Mouse (Mus musculus) embryonic stem cell, embryonic (primary cell): ENCODE data around the gene 4930442H23Rik.

Source experiments
- CTCF ChIA-PET, 4 experiments: fragments of 300-600 bp in 2 of 4; fragments of 350-600 bp in 2 of 4; sonication (Branson Sonifier 250); formaldehyde crosslinking; loops; one replicate each; lab custom pipeline; 2022; ENCODE audit warnings: inconsistent platforms in 2 of 4; lab: Charles Lee
- POLR2A ChIA-PET, 4 experiments: fragments of 300-600 bp in 2 of 4; fragments of 350-600 bp in 2 of 4; sonication (Branson Sonifier 250); formaldehyde crosslinking; loops; one replicate each; lab custom pipeline; 2022; ENCODE audit warnings: antibody characterized with exemption in 4 of 4, inconsistent platforms in 1 of 4; lab: Charles Lee

The 4930442H23Rik gene

GRCm38 (mm10) chr10:81175936-81176465 lies 7.6 kb downstream of the 4930442H23Rik start:
- CTCF ChIA-PET: interaction anchor here in 3 of 4 experiments (0.5 to 2.1 kb wide), 20 partner anchors 9 to 656 kb away, joined by 3 to 11 read pairs (median 3); partner anchors contain the start of genes Gng7 (in 1 of the 3), Pias4 (in 1 of the 3), Pip5k1c (in 1 of the 3) and Sgta (in 1 of the 3)
- POLR2A ChIA-PET: interaction anchor here (0.5 to 9.9 kb wide), 173 partner anchors 8 to 1004 kb away, joined by 3 to 189 read pairs (median 4); partner anchors contain the start of genes Gng7 (in 3 of the 4), Map2k2 (in 3 of the 4), Pias4 (in 3 of the 4) and Thop1 (in 3 of the 4)

GRCm38 (mm10) chr10:81175345-81175701 lies 8.3 kb downstream of the 4930442H23Rik start:
- ChIA-PET CTCF (interaction anchor here in 3 of 4 experiments (0.6 to 2.1 kb wide), 9 partner anchors 17 to 246 kb away, joined by 3 to 11 read pairs (median 3); partner anchors contain the start of genes Gng7 (in 1 of the 3) and Pip5k1c (in 1 of the 3)), POLR2A (interaction anchor here (0.6 to 9.9 kb wide), 50 partner anchors 8 to 1003 kb away, joined by 3 to 189 read pairs (median 8); partner anchors contain the start of genes Gadd45b (in 2 of the 4), Gng7 (in 2 of the 4), Thop1 (in 2 of the 4) and 1600002K03Rik (in 1 of the 4))

GRCm38 (mm10) chr10:81174617-81175344 lies 8.9 kb downstream of the 4930442H23Rik start:
- CTCF ChIA-PET: interaction anchor here in 3 of 4 experiments (0.6 to 2.1 kb wide), 11 partner anchors 14 to 351 kb away, joined by 3 to 11 read pairs (median 3); partner anchors contain the start of genes Map2k2 (in 1 of the 3) and Pip5k1c (in 1 of the 3)

GRCm38 (mm10) chr10:81173132-81173531 lies 10.5 kb downstream of the 4930442H23Rik start:
- CTCF ChIA-PET: interaction anchor here in 2 of 4 experiments (0.6 to 1.3 kb wide), 7 partner anchors 11 to 174 kb away, joined by 3 to 5 read pairs (median 3); no protein-coding TSS in a partner anchor

More at GRCm38 (mm10) chr10:81174617-81175344, 8.9 kb downstream of the 4930442H23Rik start:
- POLR2A ChIA-PET: interaction anchor here (0.6 to 9.9 kb wide), 48 partner anchors 7 to 1003 kb away, joined by 3 to 189 read pairs (median 6); partner anchors contain the start of genes Gadd45b (in 2 of the 4), Map2k2 (in 2 of the 4), Thop1 (in 2 of the 4) and 1600002K03Rik (in 1 of the 4)

GRCm38 (mm10) chr10:81169411-81169900 lies 14.2 kb downstream of the 4930442H23Rik start:
- ChIA-PET POLR2A (interaction anchor here (0.5 to 9.8 kb wide), 33 partner anchors 9 to 1241 kb away, joined by 3 to 104 read pairs (median 4); partner anchors contain the start of genes Map2k2 (in 2 of the 4), Sgta (in 2 of the 4) and Eef2 (in 1 of the 4)), CTCF (interaction anchor here (0.6 to 1.1 kb wide), 8 partner anchors 10 to 579 kb away, joined by 3 to 4 read pairs (median 3); partner anchors contain the start of gene Abhd17a (in 1 of the 4))

More at GRCm38 (mm10) chr10:81173132-81173531, 10.5 kb downstream of the 4930442H23Rik start:
- POLR2A ChIA-PET: interaction anchor here in 3 of 4 experiments (0.6 to 9.9 kb wide), 19 partner anchors 10 to 243 kb away, joined by 3 to 189 read pairs (median 4); partner anchors contain the start of genes Gadd45b (in 1 of the 3), Gng7 (in 1 of the 3), Map2k2 (in 1 of the 3) and Thop1 (in 1 of the 3)

GRCm38 (mm10) chr10:81168521-81169244 lies 15.0 kb downstream of the 4930442H23Rik start:
- POLR2A ChIA-PET: interaction anchor here in 2 of 4 experiments (0.9 to 9.8 kb wide), 24 partner anchors 7 to 492 kb away, joined by 3 to 104 read pairs (median 5); partner anchors contain the start of genes Eef2 (in 2 of the 2) and Map2k2 (in 2 of the 2)
- CTCF ChIA-PET: interaction anchor here in 2 of 4 experiments (0.6 to 1.1 kb wide), 2 partner anchors 11 to 42 kb away, joined by 3 read pairs; no protein-coding TSS in a partner anchor

GRCm38 (mm10) chr10:81168087-81168431 lies 15.6 kb downstream of the 4930442H23Rik start:
- ChIA-PET CTCF (interaction anchor here in 1 of 4 experiments (1.0 to 1.3 kb wide), 4 partner anchors 8 to 169 kb away, joined by 3 to 4 read pairs (median 3); partner anchors contain the start of genes Eef2 and Pip5k1c), POLR2A (interaction anchor here in 3 of 4 experiments (0.5 to 9.8 kb wide), 36 partner anchors 8 to 492 kb away, joined by 3 to 104 read pairs (median 5); partner anchors contain the start of genes Eef2 (in 3 of the 3), Map2k2 (in 3 of the 3), Gadd45b (in 2 of the 3) and Sgta (in 2 of the 3))

- POLR2A ChIA-PET: interaction anchor here (0.5 to 9.8 kb wide), 52 partner anchors 8 to 491 kb away, joined by 3 to 104 read pairs (median 4); partner anchors contain the start of genes Eef2 (in 3 of the 4), Map2k2 (in 3 of the 4), Gadd45b (in 2 of the 4) and Sgta (in 2 of the 4)
- CTCF ChIA-PET: interaction anchor here in 3 of 4 experiments (0.5 to 1.3 kb wide), 9 partner anchors 9 to 384 kb away, joined by 3 to 5 read pairs (median 3); partner anchors contain the start of genes Eef2 (in 1 of the 3), Gadd45b (in 1 of the 3) and Pip5k1c (in 1 of the 3)
Observed at GRCm38 (mm10) chr10:81167200-81168086, 16.2 kb downstream of the 4930442H23Rik start, which contains the start of gene Pias4. TSS of gene Pias4 (minus strand) at chr10:81167923.

- ChIA-PET POLR2A (interaction anchor here in 2 of 4 experiments (1.0 to 9.8 kb wide), 13 partner anchors 10 to 235 kb away, joined by 3 to 104 read pairs (median 10); partner anchors contain the start of genes Eef2 (in 2 of the 2), Gadd45b (in 1 of the 2) and Map2k2 (in 1 of the 2)), CTCF (no interaction called here)
Observed at GRCm38 (mm10) chr10:81165118-81165517, 18.5 kb downstream of the 4930442H23Rik start.

GRCm38 (mm10) chr10:81162318-81162652 lies 21.4 kb downstream of the 4930442H23Rik start:
- CTCF ChIA-PET: interaction anchor here in 2 of 4 experiments (0.6 to 0.7 kb wide), 3 partner anchors 114 to 227 kb away, joined by 3 to 8 read pairs (median 4); partner anchors contain the start of gene Gm48552 (in 1 of the 2)
- POLR2A ChIA-PET: interaction anchor here in 3 of 4 experiments (0.7 to 9.8 kb wide), 24 partner anchors 7 to 348 kb away, joined by 3 to 104 read pairs (median 6); partner anchors contain the start of genes Eef2 (in 2 of the 3), Map2k2 (in 2 of the 3), 4930442H23Rik (in 1 of the 3) and Gadd45b (in 1 of the 3)

GRCm38 (mm10) chr10:81161602-81162317 lies 21.9 kb downstream of the 4930442H23Rik start:
- POLR2A ChIA-PET: interaction anchor here in 3 of 4 experiments (0.7 to 9.8 kb wide), 22 partner anchors 7 to 347 kb away, joined by 3 to 104 read pairs (median 6); partner anchors contain the start of genes Eef2 (in 2 of the 3), Map2k2 (in 2 of the 3) and 4930442H23Rik (in 1 of the 3)
- CTCF ChIA-PET: no interaction called here

GRCm38 (mm10) chr10:81154736-81155135 lies 28.9 kb downstream of the 4930442H23Rik start:
- CTCF ChIA-PET: interaction anchor here in 3 of 4 experiments (0.5 to 1.8 kb wide), 8 partner anchors 11 to 274 kb away, joined by 3 to 5 read pairs (median 4); partner anchors contain the start of gene Map2k2 (in 1 of the 3)

GRCm38 (mm10) chr10:81154313-81154712 lies 29.3 kb downstream of the 4930442H23Rik start:
- ChIA-PET POLR2A (interaction anchor here (0.6 to 6.8 kb wide), 27 partner anchors 9 to 225 kb away, joined by 3 to 104 read pairs (median 6); partner anchors contain the start of genes Eef2 (in 4 of the 4), Gadd45b (in 2 of the 4), Pias4 (in 2 of the 4) and Pip5k1c (in 1 of the 4)), CTCF (interaction anchor here in 2 of 4 experiments (0.8 to 1.8 kb wide), 5 partner anchors 11 to 273 kb away, joined by 3 to 5 read pairs (median 4); no protein-coding TSS in a partner anchor)

More at GRCm38 (mm10) chr10:81154736-81155135, 28.9 kb downstream of the 4930442H23Rik start:
- POLR2A ChIA-PET: interaction anchor here (0.6 to 6.8 kb wide), 35 partner anchors 9 to 225 kb away, joined by 3 to 104 read pairs (median 5); partner anchors contain the start of genes Eef2 (in 4 of the 4), Gadd45b (in 2 of the 4), Pias4 (in 2 of the 4) and Pip5k1c (in 1 of the 4)
